Mouse (Mus musculus): ENCODE data around the gene Vmp1.

The Vmp1 gene

GRCm38 (mm10) chr11:86558258-86558657, 125.4 kb downstream of the Vmp1 start:
- DNase-seq = no peak

GRCm38 (mm10) chr11:86553525-86553924, 130.1 kb downstream of the Vmp1 start:
- no peak for DNase-seq

- DNase-seq = peak; percentile 28 to 42
Observed at GRCm38 (mm10) chr11:86547412-86547811, 136.2 kb downstream of the Vmp1 start.

- DNase-seq = peak in 1 of 2 experiments; percentile 7
Observed at GRCm38 (mm10) chr11:86545556-86545955, 138.1 kb downstream of the Vmp1 start.

- DNase-seq = peak; percentile 98 to 99
Observed at GRCm38 (mm10) chr11:86544639-86545299, 138.9 kb downstream of the Vmp1 start, which contains the start of the genes Rps6kb1 and Tubd1. TSS of gene Rps6kb1 (minus strand) at chr11:86544805. TSS of gene Tubd1 (plus strand) at chr11:86544991.

GRCm38 (mm10) chr11:86543960-86544638, 139.5 kb downstream of the Vmp1 start:
- DNase-seq = no peak

GRCm38 (mm10) chr11:86542851-86543250, 140.8 kb downstream of the Vmp1 start:
- no peak for DNase-seq

- no peak for DNase-seq
Observed at GRCm38 (mm10) chr11:86540476-86540845, 143.2 kb downstream of the Vmp1 start.

- no peak for DNase-seq
Observed at GRCm38 (mm10) chr11:86539716-86540475, 143.7 kb downstream of the Vmp1 start.

- peak; percentile 21 to 60 for DNase-seq
Observed at GRCm38 (mm10) chr11:86538786-86539185, 144.8 kb downstream of the Vmp1 start.

- DNase-seq = no peak
Observed at GRCm38 (mm10) chr11:86534201-86534910, 149.3 kb downstream of the Vmp1 start.
